Mouse (Mus musculus): ENCODE measurements around the gene Cd302. TPM values are rescaled to one million over a fixed set of nuclear protein-coding genes. Genes with fewer than 3 reads are reported as not detected.

The Cd302 gene
- 10 to 100 TPM in 1 of 2 experiments, 1 to 10 TPM in 1; 9.2 to 10.6 TPM for total RNA-seq (2021)
- 10.2 and 11.6 TPM in 2 replicates for polyA plus RNA-seq (2012; rRNA removed)
- long read RNA-seq, transcript Cd302-202 (6 exons, 1,354 nt) = major isoform, 17 of 18 reads
- long read RNA-seq, partial matches to known transcripts = 0 of 18 reads
- long read RNA-seq, other reads (novel, unspliced or antisense) = 1 of 18 reads

DNA sequence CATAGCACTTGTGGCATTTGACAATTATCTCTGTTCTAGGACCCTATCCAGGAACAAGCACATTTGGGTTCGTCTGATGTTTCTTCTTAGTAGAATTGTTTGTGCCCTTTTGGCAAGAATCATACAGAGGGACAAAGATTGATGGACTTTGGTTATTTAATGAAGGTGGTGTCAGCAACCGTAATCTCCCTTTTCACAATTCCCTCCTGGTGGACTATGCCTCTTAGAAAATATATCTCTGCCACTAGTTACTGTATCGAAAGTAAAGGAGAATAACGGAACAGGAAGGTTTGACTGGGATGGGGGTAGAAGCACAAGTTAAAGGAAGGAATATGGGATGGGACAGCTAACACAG lies at the start of gene Cd302:
Gene Cd302, minus strand, starts transcription at position 22 of the 355 bp plus-strand sequence.
- Histone ChIP-seq H3K27me3 (ENCODE audit: control insufficient read depth, insufficient read depth, low read length) (no peaks in the 10 kb centered on the region), H3K4me1 (ENCODE audit: control insufficient read depth, insufficient read depth, low read length) (peaks cover 4% of the 10 kb centered on the region), H3K36me3 (ENCODE audit: control insufficient read depth, insufficient read depth, low read length) (no peaks in the 10 kb centered on the region), H3K79me2 (replicated peaks; ENCODE audit: control insufficient read depth, insufficient read depth, low read length) (no peaks in the 10 kb centered on the region), H3K4me3 (peak within 1 kb of the TSS; percentile 68), H3K27ac (peak within 1 kb of the TSS; percentile 76), H3K9ac (ENCODE audit: low read depth, low read length) (peak within 1 kb of the TSS; percentile 88)
- TF ChIP-seq EP300 (IDR thresholded peaks at IDR 0.05; ENCODE audit: insufficient read depth, low read depth, low read length) = no peak
- TF ChIP-seq POLR2A (IDR thresholded peaks at IDR 0.05; ENCODE audit: insufficient read depth, low read depth, low read length) = no peak
- no peak for TF ChIP-seq CTCF (IDR thresholded peaks at IDR 0.05)
- intact Hi-C loops (cut with DNase I) = no loop called here
- 23% methylated on average over 4 of the region's 4 CpGs for WGBS
- DNase-seq = no peak

DNA sequence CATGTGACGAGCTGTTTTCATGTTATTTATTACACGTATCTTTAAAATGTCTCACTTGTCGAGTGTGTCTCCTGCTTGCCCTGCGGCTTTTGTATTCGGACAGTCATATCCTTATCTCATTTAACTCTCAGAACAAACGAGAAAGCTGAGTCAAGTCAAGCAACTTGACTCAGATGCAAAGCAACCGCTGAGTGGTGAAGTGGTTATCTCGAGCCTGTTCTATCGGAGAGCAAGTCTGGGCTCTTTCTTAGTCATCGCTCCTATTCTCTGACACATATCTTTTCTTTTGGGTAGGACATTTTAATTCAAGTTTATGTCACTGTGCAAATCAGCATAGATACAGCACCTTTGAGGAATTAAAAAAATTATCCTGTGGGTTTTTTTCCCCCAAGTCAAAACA lies 44.4 kb upstream of the Cd302 start:
- no peak overlapping the region for H3K4me3 ChIP-seq
- no peak for TF ChIP-seq POLR2A (IDR thresholded peaks at IDR 0.05; ENCODE audit: insufficient read depth, low read depth, low read length)
- TF ChIP-seq EP300 (IDR thresholded peaks at IDR 0.05; ENCODE audit: insufficient read depth, low read depth, low read length) = no peak
- no peak for TF ChIP-seq CTCF (IDR thresholded peaks at IDR 0.05)
- no peak overlapping the region for H3K9ac ChIP-seq (ENCODE audit: low read depth, low read length)
- H3K27me3 ChIP-seq (ENCODE audit: control insufficient read depth, insufficient read depth, low read length) = no peaks in the 10 kb centered on the region
- DNase-seq = no peak
- intact Hi-C loops (cut with DNase I) = no loop called here
- no peak overlapping the region for H3K27ac ChIP-seq
- WGBS = 70% methylated on average over 10 of the region's 10 CpGs
- H3K36me3 ChIP-seq (ENCODE audit: control insufficient read depth, insufficient read depth, low read length) = no peaks in the 10 kb centered on the region
- H3K79me2 ChIP-seq (replicated peaks; ENCODE audit: control insufficient read depth, insufficient read depth, low read length) = no peaks in the 10 kb centered on the region
- no peaks in the 10 kb centered on the region for H3K4me1 ChIP-seq (ENCODE audit: control insufficient read depth, insufficient read depth, low read length)

GRCm38 (mm10) chr2:60327581-60327980 lies 43.3 kb upstream of the Cd302 start:
- no peak for TF ChIP-seq POLR2A (IDR thresholded peaks at IDR 0.05; ENCODE audit: insufficient read depth, low read depth, low read length)
- no peak for TF ChIP-seq EP300 (IDR thresholded peaks at IDR 0.05; ENCODE audit: insufficient read depth, low read depth, low read length)
- TF ChIP-seq CTCF (IDR thresholded peaks at IDR 0.05) = no peak
- intact Hi-C loops (cut with DNase I) = no loop called here
- no peak overlapping the region for H3K4me3 ChIP-seq
- no peak overlapping the region for H3K27ac ChIP-seq
- DNase-seq = no peak
- no peaks in the 10 kb centered on the region for H3K4me1 ChIP-seq (ENCODE audit: control insufficient read depth, insufficient read depth, low read length)
- no peak overlapping the region for H3K9ac ChIP-seq (ENCODE audit: low read depth, low read length)
- no peaks in the 10 kb centered on the region for H3K36me3 ChIP-seq (ENCODE audit: control insufficient read depth, insufficient read depth, low read length)
- no peaks in the 10 kb centered on the region for H3K27me3 ChIP-seq (ENCODE audit: control insufficient read depth, insufficient read depth, low read length)
- no peaks in the 10 kb centered on the region for H3K79me2 ChIP-seq (replicated peaks; ENCODE audit: control insufficient read depth, insufficient read depth, low read length)
- 83% methylated on average over 11 of the region's 11 CpGs for WGBS

DNA sequence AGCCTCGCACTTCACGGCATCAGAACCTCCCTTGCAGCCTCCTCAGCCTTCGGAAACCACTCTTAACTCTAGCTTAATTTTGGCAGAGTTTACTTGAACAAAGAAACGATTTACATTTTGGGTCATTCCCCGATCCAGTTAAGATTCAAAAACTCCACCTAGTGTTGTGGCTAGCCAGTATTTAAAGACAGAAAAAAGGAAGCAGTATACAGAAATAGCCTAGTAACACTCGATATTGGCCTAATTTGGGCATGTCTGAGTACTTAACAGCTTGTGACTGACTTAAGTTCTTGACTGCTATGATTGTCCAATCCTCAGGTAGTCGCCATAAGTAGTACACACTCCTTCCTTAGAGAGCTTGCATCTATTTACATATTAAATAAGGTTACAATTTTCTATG lies 42.7 kb upstream of the Cd302 start:
- WGBS = 82% methylated on average over 7 of the region's 7 CpGs
- no peaks in the 10 kb centered on the region for H3K79me2 ChIP-seq (replicated peaks; ENCODE audit: control insufficient read depth, insufficient read depth, low read length)
- H3K9ac ChIP-seq (ENCODE audit: low read depth, low read length) = no peak overlapping the region
- H3K27me3 ChIP-seq (ENCODE audit: control insufficient read depth, insufficient read depth, low read length) = no peaks in the 10 kb centered on the region
- no peaks in the 10 kb centered on the region for H3K36me3 ChIP-seq (ENCODE audit: control insufficient read depth, insufficient read depth, low read length)
- no peak overlapping the region for H3K27ac ChIP-seq
- H3K4me1 ChIP-seq (ENCODE audit: control insufficient read depth, insufficient read depth, low read length) = no peaks in the 10 kb centered on the region
- no peak overlapping the region for H3K4me3 ChIP-seq
- DNase-seq = no peak
- intact Hi-C loops (cut with DNase I) = no loop called here
- TF ChIP-seq EP300 (IDR thresholded peaks at IDR 0.05; ENCODE audit: insufficient read depth, low read depth, low read length) (no peak), POLR2A (IDR thresholded peaks at IDR 0.05; ENCODE audit: insufficient read depth, low read depth, low read length) (no peak), CTCF (IDR thresholded peaks at IDR 0.05) (no peak)

DNA sequence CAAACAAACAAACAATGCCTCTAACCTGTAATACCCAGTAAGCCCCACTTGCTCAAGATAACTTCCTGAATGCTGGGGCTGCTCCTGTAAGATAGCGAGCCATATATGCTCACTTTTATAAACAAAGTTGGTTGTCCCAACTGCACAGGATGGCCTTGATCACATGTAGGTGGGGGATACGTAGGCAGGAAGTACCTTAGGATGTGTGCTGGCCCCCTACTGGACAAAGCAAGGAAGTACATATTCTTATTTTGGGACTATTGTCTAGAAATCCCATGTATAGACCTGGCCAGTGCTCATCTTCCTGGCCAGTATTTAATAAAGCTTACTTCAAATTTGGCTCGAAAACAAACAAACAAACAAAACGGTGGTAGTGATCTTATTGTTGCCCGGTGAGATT lies 39.1 kb upstream of the Cd302 start:
- Histone ChIP-seq H3K27ac (no peak overlapping the region), H3K4me1 (ENCODE audit: control insufficient read depth, insufficient read depth, low read length) (no peaks in the 10 kb centered on the region), H3K27me3 (ENCODE audit: control insufficient read depth, insufficient read depth, low read length) (no peaks in the 10 kb centered on the region), H3K4me3 (no peak overlapping the region), H3K79me2 (replicated peaks; ENCODE audit: control insufficient read depth, insufficient read depth, low read length) (no peaks in the 10 kb centered on the region), H3K9ac (ENCODE audit: low read depth, low read length) (no peak overlapping the region), H3K36me3 (ENCODE audit: control insufficient read depth, insufficient read depth, low read length) (no peaks in the 10 kb centered on the region)
- DNase-seq = no peak
- WGBS = 76% methylated on average over 5 of the region's 5 CpGs
- TF ChIP-seq POLR2A (IDR thresholded peaks at IDR 0.05; ENCODE audit: insufficient read depth, low read depth, low read length) (no peak), EP300 (IDR thresholded peaks at IDR 0.05; ENCODE audit: insufficient read depth, low read depth, low read length) (no peak), CTCF (IDR thresholded peaks at IDR 0.05) (peak; percentile 73)
- intact Hi-C loops (cut with DNase I) = no loop called here

DNA sequence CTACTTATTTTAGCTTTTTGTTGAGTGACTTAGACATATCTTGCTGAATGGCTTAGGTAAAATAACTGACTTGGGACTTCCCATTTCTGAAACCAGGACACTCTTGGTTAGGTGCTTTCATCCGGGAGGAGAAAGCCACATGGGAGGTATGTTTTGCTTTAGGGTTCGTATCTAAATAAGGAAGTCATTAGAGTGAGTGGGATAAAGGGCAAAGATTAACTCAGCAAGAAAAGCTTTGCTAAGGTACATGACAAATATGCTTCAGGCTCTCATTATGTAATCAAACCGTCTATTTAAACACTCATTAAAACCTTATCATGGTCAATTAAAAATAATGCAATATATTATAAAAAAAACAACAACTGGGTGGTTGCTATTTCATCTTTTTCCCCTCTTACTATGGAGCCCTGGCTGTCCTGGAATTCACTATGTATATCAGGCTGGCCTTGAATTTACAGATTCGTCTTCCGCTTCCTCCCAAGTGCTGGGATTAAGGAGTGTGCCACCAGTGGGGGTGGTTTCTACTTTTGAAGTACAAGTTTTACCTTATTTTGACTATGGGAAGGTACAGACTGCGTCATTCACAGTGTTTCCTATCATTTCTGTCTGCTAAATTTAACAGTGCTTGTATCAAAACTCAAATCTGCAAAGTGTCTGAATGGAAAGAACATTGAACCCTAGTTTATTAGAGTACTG lies 37.9 kb upstream of the Cd302 start:
- 66% methylated on average over 6 of the region's 6 CpGs for WGBS
- intact Hi-C loops (cut with DNase I) = no loop called here
- H3K27me3 ChIP-seq (ENCODE audit: control insufficient read depth, insufficient read depth, low read length) = no peaks in the 10 kb centered on the region
- H3K4me1 ChIP-seq (ENCODE audit: control insufficient read depth, insufficient read depth, low read length) = no peaks in the 10 kb centered on the region
- H3K27ac ChIP-seq = no peak overlapping the region
- DNase-seq = no peak
- H3K79me2 ChIP-seq (replicated peaks; ENCODE audit: control insufficient read depth, insufficient read depth, low read length) = no peaks in the 10 kb centered on the region
- no peak overlapping the region for H3K4me3 ChIP-seq
- no peaks in the 10 kb centered on the region for H3K36me3 ChIP-seq (ENCODE audit: control insufficient read depth, insufficient read depth, low read length)
- H3K9ac ChIP-seq (ENCODE audit: low read depth, low read length) = no peak overlapping the region
- TF ChIP-seq POLR2A (IDR thresholded peaks at IDR 0.05; ENCODE audit: insufficient read depth, low read depth, low read length) (no peak), EP300 (IDR thresholded peaks at IDR 0.05; ENCODE audit: insufficient read depth, low read depth, low read length) (no peak)
